Mouse (Mus musculus) MEL (cell line): ENCODE measurements around the gene Fam155a. TPM values are rescaled to one million over a fixed set of nuclear protein-coding genes. Genes with fewer than 3 reads are reported as not detected.

Experiments used
- DNase-seq: peaks from one replicate; pipeline ENCODE4 v3.0.0; 2011; ENCODE audit warnings: low read depth, low spot score
- H3K27ac ChIP-seq: 2 replicates; pipeline ENCODE4 v1.5.1; 2012; ENCODE audit warnings: low read depth, mild to moderate bottlenecking, control low read depth, low read length, moderate library complexity; ENCODE audit not compliant: control insufficient read depth
- H3K27me3 ChIP-seq, 2 experiments: fragments of 150-350 bp in 1 of 2; sonication (generic) in 1 of 2; 2 replicates each; pipeline ENCODE4 v1.6.1; 2012; ENCODE audit warnings: low read length in 2 of 2, mild to moderate bottlenecking in 2 of 2, improper control_type of control experiment in 1 of 2, moderate library complexity in 1 of 2; ENCODE audit not compliant: insufficient read depth in 2 of 2, control insufficient read depth in 1 of 2
- H3K36me3 ChIP-seq, 2 experiments: 2 replicates each; pipeline ENCODE4 v1.6.1; 2012 to 2014; ENCODE audit warnings: low read length in 2 of 2, improper control_type of control experiment in 1 of 2, inconsistent platforms in 1 of 2, mild to moderate bottlenecking in 1 of 2; ENCODE audit not compliant: insufficient read depth in 2 of 2, control insufficient read depth in 1 of 2
- H3K4me1 ChIP-seq, 2 experiments: fragments of 150-350 bp in 1 of 2; sonication (generic) in 1 of 2; 2 replicates each; pipeline ENCODE4 v1.6.1; 2012; ENCODE audit warnings: low read length in 2 of 2, improper control_type of control experiment in 1 of 2, mild to moderate bottlenecking in 1 of 2; ENCODE audit not compliant: insufficient read depth in 2 of 2, control insufficient read depth in 1 of 2
- H3K4me3 ChIP-seq, 2 experiments: fragments of 150-350 bp in 1 of 2; sonication (generic) in 1 of 2; 2 replicates each; pipeline ENCODE4 v1.5.1; 2012; ENCODE audit warnings: low read depth in 2 of 2, low read length in 2 of 2, mild to moderate bottlenecking in 2 of 2, moderate library complexity in 2 of 2, control low read depth in 1 of 2, improper control_type of control experiment in 1 of 2; ENCODE audit not compliant: control insufficient read depth in 1 of 2, insufficient read depth in 1 of 2
- H3K79me2 ChIP-seq: 2 replicates; pipeline ENCODE4 v1.6.1; 2012; ENCODE audit warnings: mild to moderate bottlenecking, low read length, moderate library complexity; ENCODE audit not compliant: control insufficient read depth, poor library complexity, insufficient read depth
- H3K9ac ChIP-seq: 2 replicates; pipeline ENCODE4 v1.6.1; 2012; ENCODE audit warnings: low read depth, mild to moderate bottlenecking, control low read depth, low read length, moderate library complexity; ENCODE audit not compliant: control insufficient read depth, poor library complexity, severe bottlenecking
- H3K9me3 ChIP-seq: fragments of 150-350 bp; sonication (generic); replicated peaks from 2 replicates; pipeline ENCODE4 v1.6.1; 2012; ENCODE audit warnings: mild to moderate bottlenecking, low read length, improper control_type of control experiment, moderate library complexity; ENCODE audit not compliant: insufficient read depth
- BHLHE40 ChIP-seq: IDR thresholded peaks from 2 replicates; pipeline ENCODE4 v1.6.1; 2012; ENCODE audit warnings: low read depth, mild to moderate bottlenecking, inconsistent platforms, low read length, improper control_type of control experiment, borderline replicate concordance
- CTCF ChIP-seq, 3 experiments: IDR thresholded peaks in 2 of 3; conservative IDR thresholded peaks in 1 of 3; 2 replicates each; pipeline ENCODE4 v1.5.1; 2011 to 2012; ENCODE audit warnings: low read length in 3 of 3, low read depth in 2 of 3, mild to moderate bottlenecking in 2 of 3, improper control_type of control experiment in 1 of 3, inconsistent platforms in 1 of 3, mixed read lengths in 1 of 3, moderate library complexity in 1 of 3; ENCODE audit not compliant: control insufficient read depth in 1 of 3, insufficient read depth in 1 of 3, poor library complexity in 1 of 3, severe bottlenecking in 1 of 3
- ETS1 ChIP-seq: IDR thresholded peaks from 2 replicates; pipeline ENCODE4 v1.6.1; 2012; ENCODE audit warnings: low read depth, mild to moderate bottlenecking, inconsistent platforms, low read length, improper control_type of control experiment, moderate library complexity
- GABPA ChIP-seq: IDR thresholded peaks from 2 replicates; pipeline ENCODE4 v1.6.1; 2012; ENCODE audit warnings: low read depth, mild to moderate bottlenecking, inconsistent platforms, low read length, improper control_type of control experiment, moderate library complexity
- JUND ChIP-seq: IDR thresholded peaks from 2 replicates; pipeline ENCODE4 v1.6.1; 2011; ENCODE audit warnings: low read depth, mild to moderate bottlenecking, improper control_type of control experiment, low read length
- MEF2A ChIP-seq: IDR thresholded peaks from 2 replicates; pipeline ENCODE4 v1.6.1; 2014; ENCODE audit warnings: low read depth, mild to moderate bottlenecking, inconsistent platforms, low read length, improper control_type of control experiment; ENCODE audit not compliant: poor library complexity, insufficient replicate concordance, severe bottlenecking; ENCODE audit errors: extremely low read depth
- RCOR1 ChIP-seq: IDR thresholded peaks from 2 replicates; pipeline ENCODE4 v1.6.1; 2012; ENCODE audit warnings: low read depth, mild to moderate bottlenecking, inconsistent platforms, low read length, improper control_type of control experiment
- UBTF ChIP-seq: IDR thresholded peaks from 2 replicates; pipeline ENCODE4 v1.6.1; 2012; ENCODE audit warnings: low read depth, mild to moderate bottlenecking, inconsistent platforms, low read length, improper control_type of control experiment, moderate library complexity, borderline replicate concordance; ENCODE audit not compliant: insufficient read depth
- USF1 ChIP-seq: IDR thresholded peaks from 2 replicates; pipeline ENCODE4 v1.6.1; 2014; ENCODE audit warnings: low read depth, mild to moderate bottlenecking, inconsistent platforms, low read length, improper control_type of control experiment, moderate library complexity
- polyA plus RNA-seq, 2 experiments: library from polyadenylated mRNA; stranded (reverse) in 1 of 2; unstranded in 1 of 2; fragments of >175 nt in 1 of 2; fragments of >200 nt in 1 of 2; gene quantifications; 2 replicates each; pipeline versions ENCODE4 v1.2.1 to v1.2.4; 2012; ENCODE audit warnings: low replicate concordance in 2 of 2, low read depth in 1 of 2; ENCODE audit not compliant: insufficient read length in 2 of 2, insufficient read depth in 1 of 2, missing spikeins in 1 of 2
- total RNA-seq: library from RNA; depleted of rRNA; stranded (reverse); fragments of 300-350 nt; gene quantifications from 2 replicates; pipeline ENCODE4 v1.2.3, GENCODE M21; 2012

Fam155a gene
- total and polyA plus RNA-seq, 3 experiments = not detected

- H3K27ac ChIP-seq = no peak overlapping the region
- H3K9me3 ChIP-seq = no peaks in the 10 kb centered on the region
- H3K4me3 ChIP-seq = no peak overlapping the region
- no peaks in the 10 kb centered on the region for H3K4me1 ChIP-seq
- no peak for TF ChIP-seq GABPA
- TF ChIP-seq RCOR1 = no peak
- no peak for TF ChIP-seq JUND
- no peak for TF ChIP-seq UBTF
- no peaks in the 10 kb centered on the region for H3K27me3 ChIP-seq
- no peak for DNase-seq
- no peak overlapping the region for H3K9ac ChIP-seq
- H3K36me3 ChIP-seq = no peaks in the 10 kb centered on the region
- no peaks in the 10 kb centered on the region for H3K79me2 ChIP-seq
Observed at GRCm38 (mm10) chr8:9770261-9770998, 531 bp downstream of the Fam155a start.

GRCm38 (mm10) chr8:9769061-9769460 lies 1.9 kb downstream of the Fam155a start:
- Histone ChIP-seq H3K79me2 (no peaks in the 10 kb centered on the region), H3K4me3 (no peak overlapping the region), H3K27me3 (no peaks in the 10 kb centered on the region), H3K4me1 (no peaks in the 10 kb centered on the region), H3K27ac (no peak overlapping the region)
- DNase-seq = peak; percentile 69
- TF ChIP-seq USF1 = no peak
- TF ChIP-seq ETS1 = no peak
- TF ChIP-seq BHLHE40 = no peak
- TF ChIP-seq, all 39 proteins: peak for 0
- Histone ChIP-seq H3K36me3 (no peaks in the 10 kb centered on the region), H3K9ac (no peak overlapping the region), H3K9me3 (no peaks in the 10 kb centered on the region)

- Histone ChIP-seq H3K27ac (no peak overlapping the region), H3K36me3 (no peaks in the 10 kb centered on the region), H3K9me3 (no peaks in the 10 kb centered on the region), H3K9ac (no peak overlapping the region), H3K4me3 (no peak overlapping the region), H3K79me2 (no peaks in the 10 kb centered on the region), H3K27me3 (no peaks in the 10 kb centered on the region), H3K4me1 (no peaks in the 10 kb centered on the region)
- no peak for DNase-seq
- TF ChIP-seq CTCF (IDR thresholded peaks at IDR 0.05 in 2 of 3, conservative IDR thresholded peaks at IDR 0.05 in 1 of 3; ENCODE audit: control insufficient read depth in 1 of 3, insufficient read depth in 1 of 3, low read depth in 2 of 3, low read length in 3 of 3, poor library complexity in 1 of 3, severe bottlenecking in 1 of 3) (no peak), MEF2A (no peak)
Observed at GRCm38 (mm10) chr8:9735169-9735568, 35.8 kb downstream of the Fam155a start.
